Mouse (Mus musculus): ENCODE measurements around the gene Col26a1. TPM values are rescaled to one million over a fixed set of nuclear protein-coding genes. Genes with fewer than 3 reads are reported as not detected.

The Col26a1 gene
- polyA plus RNA-seq, 1 experiment from 2014 or later: 16.7 TPM

DNA sequence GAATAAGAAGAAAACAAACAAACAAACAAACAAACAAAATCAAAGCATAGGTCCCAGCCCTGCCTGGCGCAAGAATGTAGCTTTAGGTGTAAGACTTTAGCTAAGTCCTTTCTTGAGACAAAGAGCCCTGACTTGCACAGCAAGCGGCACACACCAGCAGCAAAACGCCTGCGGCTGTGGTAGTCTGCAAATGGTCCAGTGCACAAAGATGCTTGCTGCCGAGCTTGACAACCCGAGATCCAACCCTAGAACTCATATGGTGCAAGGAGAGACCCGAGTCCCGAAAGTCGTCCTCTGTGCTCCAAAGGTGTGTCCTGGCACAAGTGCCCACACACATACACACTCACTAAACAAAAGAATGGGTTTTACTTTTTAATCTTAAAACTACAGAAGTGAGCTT, 19.7 kb downstream of the Col26a1 start:
- Histone ChIP-seq H3K4me3 (replicated peaks; ENCODE audit: low read length) (no peak overlapping the region), H3K36me3 (ENCODE audit: control insufficient read depth, insufficient read depth) (no peaks in the 10 kb centered on the region), H3K27ac (ENCODE audit: low read length) (peak overlapping the region; percentile 3; the same call in 1 of the 2 replicates), H3K27me3 (replicated peaks; ENCODE audit: control insufficient read depth, insufficient read depth, low read length) (no peaks in the 10 kb centered on the region), H3K4me1 (replicated peaks; ENCODE audit: control insufficient read depth, insufficient read depth, low read length) (peaks cover 14% of the 10 kb centered on the region), H3K9ac (replicated peaks; ENCODE audit: low read depth, low read length) (no peak overlapping the region), H3K4me2 (ENCODE audit: low read length) (no peak overlapping the region), H3K9me3 (ENCODE audit: control insufficient read depth, low read length) (no peaks in the 10 kb centered on the region)
- WGBS: 55% methylated on average over 9 of the region's 9 CpGs
- ATAC-seq: no peak

GRCm38 (mm10) chr5:136862806-136863205, 20.2 kb downstream of the Col26a1 start:
- no peak for ATAC-seq
- no peak overlapping the region for H3K27ac ChIP-seq (ENCODE audit: low read length)
- WGBS: 64% methylated on average over 4 of the region's 4 CpGs

GRCm38 (mm10) chr5:136861191-136861940, 21.6 kb downstream of the Col26a1 start:
- Histone ChIP-seq H3K9ac (replicated peaks; ENCODE audit: low read depth, low read length) (0 out of 2 replicates have a peak overlapping the region, but pooled peaks have one; percentile 26), H3K9me3 (ENCODE audit: control insufficient read depth, low read length) (no peaks in the 10 kb centered on the region), H3K27me3 (replicated peaks; ENCODE audit: control insufficient read depth, insufficient read depth, low read length) (no peaks in the 10 kb centered on the region), H3K4me1 (replicated peaks; ENCODE audit: control insufficient read depth, insufficient read depth, low read length) (peaks cover 14% of the 10 kb centered on the region), H3K4me3 (replicated peaks; ENCODE audit: low read length) (no peak overlapping the region), H3K36me3 (ENCODE audit: control insufficient read depth, insufficient read depth) (no peaks in the 10 kb centered on the region), H3K4me2 (ENCODE audit: low read length) (peak overlapping the region; percentile 2), H3K27ac (ENCODE audit: low read length) (no peak overlapping the region)
- WGBS: 6% methylated on average over 20 of the region's 20 CpGs
- ATAC-seq: no peak

More at GRCm38 (mm10) chr5:136862806-136863205, 20.2 kb downstream of the Col26a1 start:
- no peaks in the 10 kb centered on the region for H3K27me3 ChIP-seq (replicated peaks; ENCODE audit: control insufficient read depth, insufficient read depth, low read length)
- no peak overlapping the region for H3K4me3 ChIP-seq (replicated peaks; ENCODE audit: low read length)
- H3K36me3 ChIP-seq (ENCODE audit: control insufficient read depth, insufficient read depth): no peaks in the 10 kb centered on the region
- peaks cover 14% of the 10 kb centered on the region for H3K4me1 ChIP-seq (replicated peaks; ENCODE audit: control insufficient read depth, insufficient read depth, low read length)
- H3K9ac ChIP-seq (replicated peaks; ENCODE audit: low read depth, low read length): no peak overlapping the region
- no peak overlapping the region for H3K4me2 ChIP-seq (ENCODE audit: low read length)
- H3K9me3 ChIP-seq (ENCODE audit: control insufficient read depth, low read length): no peaks in the 10 kb centered on the region

DNA sequence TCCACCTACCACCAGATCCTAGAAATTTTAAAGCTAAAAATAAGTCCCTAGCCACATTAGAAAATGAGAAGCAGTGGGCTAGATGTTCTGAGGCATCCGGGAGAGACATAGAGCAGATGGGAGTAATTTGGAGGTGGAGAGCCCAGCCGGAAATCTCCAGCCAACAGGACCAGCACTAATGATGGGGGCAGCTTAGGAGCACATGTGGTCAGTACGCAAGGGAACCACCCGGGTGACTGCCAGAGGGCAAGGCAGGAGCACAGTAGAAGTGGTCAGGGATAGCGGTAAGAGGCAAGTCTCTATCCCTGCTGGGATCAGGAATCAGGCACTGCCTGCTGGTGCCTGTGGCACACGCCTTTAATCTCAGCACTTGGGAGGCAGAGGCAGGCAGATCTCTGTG, 32.3 kb downstream of the Col26a1 start:
- Histone ChIP-seq H3K4me2 (ENCODE audit: low read length) (no peak overlapping the region), H3K9me3 (ENCODE audit: control insufficient read depth, low read length) (no peaks in the 10 kb centered on the region), H3K9ac (replicated peaks; ENCODE audit: low read depth, low read length) (no peak overlapping the region), H3K4me3 (replicated peaks; ENCODE audit: low read length) (no peak overlapping the region), H3K27ac (ENCODE audit: low read length) (no peak overlapping the region), H3K36me3 (ENCODE audit: control insufficient read depth, insufficient read depth) (no peaks in the 10 kb centered on the region), H3K4me1 (replicated peaks; ENCODE audit: control insufficient read depth, insufficient read depth, low read length) (no peaks in the 10 kb centered on the region), H3K27me3 (replicated peaks; ENCODE audit: control insufficient read depth, insufficient read depth, low read length) (no peaks in the 10 kb centered on the region)
- ATAC-seq: no peak
- WGBS: 93% methylated on average over 6 of the region's 6 CpGs

DNA sequence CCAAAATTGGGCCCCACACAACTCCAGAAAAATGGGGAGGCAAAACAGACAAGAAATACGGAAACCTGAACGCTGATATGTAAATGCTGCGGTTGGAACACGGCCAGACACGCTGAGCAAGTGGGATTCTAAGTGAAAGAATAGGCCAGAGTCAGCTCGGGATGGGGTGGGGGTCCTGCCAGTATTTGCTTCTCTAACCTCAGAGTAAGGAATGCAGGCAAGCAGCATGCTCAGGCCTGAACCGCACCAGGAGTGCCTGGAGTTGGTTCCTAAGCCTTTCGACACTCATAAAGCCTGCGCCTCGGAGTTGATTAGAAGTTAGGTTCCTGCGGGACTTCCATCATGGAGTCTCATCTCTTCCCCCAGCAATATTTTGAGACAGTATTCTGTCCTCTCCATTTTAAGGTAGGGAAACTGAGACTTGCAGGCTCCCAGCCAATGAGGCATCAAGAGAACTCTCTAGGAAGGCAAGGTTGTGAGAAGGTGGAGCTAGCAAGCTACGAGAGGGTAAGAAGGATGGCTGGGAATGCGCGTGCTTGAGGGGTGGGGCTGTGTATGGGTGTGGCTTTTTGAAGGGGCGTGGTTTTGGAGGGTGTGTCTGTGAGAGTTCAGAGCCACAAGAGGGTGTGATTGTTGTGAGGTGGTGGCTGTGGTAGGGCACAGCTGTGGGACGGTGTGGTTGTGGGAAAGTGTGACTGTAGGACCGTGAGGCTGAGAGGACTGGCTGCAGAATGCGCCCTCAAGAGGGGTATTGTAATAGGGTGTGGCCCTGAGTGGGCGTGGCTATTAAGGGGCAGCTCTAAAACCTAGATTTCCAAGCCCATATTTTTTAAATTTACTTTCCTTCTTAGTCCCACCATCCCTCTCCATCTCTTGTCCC, 36.4 kb downstream of the Col26a1 start:
- no peak for ATAC-seq
- 78% methylated on average over 19 of the region's 19 CpGs for WGBS
- no peaks in the 10 kb centered on the region for H3K36me3 ChIP-seq (ENCODE audit: control insufficient read depth, insufficient read depth)
- H3K4me1 ChIP-seq (replicated peaks; ENCODE audit: control insufficient read depth, insufficient read depth, low read length): no peaks in the 10 kb centered on the region
- no peak overlapping the region for H3K9ac ChIP-seq (replicated peaks; ENCODE audit: low read depth, low read length)
- no peaks in the 10 kb centered on the region for H3K9me3 ChIP-seq (ENCODE audit: control insufficient read depth, low read length)
- no peak overlapping the region for H3K4me2 ChIP-seq (ENCODE audit: low read length)
- no peak overlapping the region for H3K27ac ChIP-seq (ENCODE audit: low read length)
- no peaks in the 10 kb centered on the region for H3K27me3 ChIP-seq (replicated peaks; ENCODE audit: control insufficient read depth, insufficient read depth, low read length)
- H3K4me3 ChIP-seq (replicated peaks; ENCODE audit: low read length): no peak overlapping the region

- 66% methylated on average over 5 of the region's 5 CpGs for WGBS
- Histone ChIP-seq H3K4me2 (ENCODE audit: low read length) (no peak overlapping the region), H3K27ac (ENCODE audit: low read length) (no peak overlapping the region), H3K4me3 (replicated peaks; ENCODE audit: low read length) (no peak overlapping the region), H3K27me3 (replicated peaks; ENCODE audit: control insufficient read depth, insufficient read depth, low read length) (no peaks in the 10 kb centered on the region), H3K9me3 (ENCODE audit: control insufficient read depth, low read length) (no peaks in the 10 kb centered on the region), H3K36me3 (ENCODE audit: control insufficient read depth, insufficient read depth) (no peaks in the 10 kb centered on the region), H3K9ac (replicated peaks; ENCODE audit: low read depth, low read length) (no peak overlapping the region), H3K4me1 (replicated peaks; ENCODE audit: control insufficient read depth, insufficient read depth, low read length) (no peaks in the 10 kb centered on the region)
- ATAC-seq: no peak
These were observed 39.1 kb downstream of the Col26a1 start for GRCm38 (mm10) chr5:136843930-136844329.

- Histone ChIP-seq H3K9me3 (ENCODE audit: control insufficient read depth, low read length) (no peaks in the 10 kb centered on the region), H3K27me3 (replicated peaks; ENCODE audit: control insufficient read depth, insufficient read depth, low read length) (no peaks in the 10 kb centered on the region), H3K36me3 (ENCODE audit: control insufficient read depth, insufficient read depth) (no peaks in the 10 kb centered on the region), H3K4me2 (ENCODE audit: low read length) (no peak overlapping the region), H3K4me1 (replicated peaks; ENCODE audit: control insufficient read depth, insufficient read depth, low read length) (no peaks in the 10 kb centered on the region), H3K4me3 (replicated peaks; ENCODE audit: low read length) (no peak overlapping the region), H3K27ac (ENCODE audit: low read length) (no peak overlapping the region), H3K9ac (replicated peaks; ENCODE audit: low read depth, low read length) (no peak overlapping the region)
- 7% methylated on average over 8 of the region's 8 CpGs for WGBS
- ATAC-seq: no peak
These were observed 43.0 kb downstream of the Col26a1 start for GRCm38 (mm10) chr5:136840036-136840435.

GRCm38 (mm10) chr5:136833053-136833452, 50.0 kb downstream of the Col26a1 start:
- H3K4me2 ChIP-seq (ENCODE audit: low read length): no peak overlapping the region
- no peak for ATAC-seq
- H3K4me3 ChIP-seq (replicated peaks; ENCODE audit: low read length): no peak overlapping the region
- no peaks in the 10 kb centered on the region for H3K4me1 ChIP-seq (replicated peaks; ENCODE audit: control insufficient read depth, insufficient read depth, low read length)
- H3K9me3 ChIP-seq (ENCODE audit: control insufficient read depth, low read length): no peaks in the 10 kb centered on the region
- no peaks in the 10 kb centered on the region for H3K36me3 ChIP-seq (ENCODE audit: control insufficient read depth, insufficient read depth)
- H3K27ac ChIP-seq (ENCODE audit: low read length): no peak overlapping the region
- H3K9ac ChIP-seq (replicated peaks; ENCODE audit: low read depth, low read length): no peak overlapping the region
- 81% methylated on average over 3 of the region's 3 CpGs for WGBS
- H3K27me3 ChIP-seq (replicated peaks; ENCODE audit: control insufficient read depth, insufficient read depth, low read length): no peaks in the 10 kb centered on the region

GRCm38 (mm10) chr5:136830156-136830555, 52.9 kb downstream of the Col26a1 start:
- Histone ChIP-seq H3K9me3 (ENCODE audit: control insufficient read depth, low read length) (no peaks in the 10 kb centered on the region), H3K27me3 (replicated peaks; ENCODE audit: control insufficient read depth, insufficient read depth, low read length) (no peaks in the 10 kb centered on the region), H3K4me3 (replicated peaks; ENCODE audit: low read length) (no peak overlapping the region), H3K36me3 (ENCODE audit: control insufficient read depth, insufficient read depth) (no peaks in the 10 kb centered on the region), H3K4me2 (ENCODE audit: low read length) (no peak overlapping the region), H3K27ac (ENCODE audit: low read length) (no peak overlapping the region), H3K9ac (replicated peaks; ENCODE audit: low read depth, low read length) (no peak overlapping the region), H3K4me1 (replicated peaks; ENCODE audit: control insufficient read depth, insufficient read depth, low read length) (no peaks in the 10 kb centered on the region)
- WGBS: 67% methylated on average over 3 of the region's 3 CpGs
- ATAC-seq: no peak

Data from forebrain, embryonic 16.5 days (tissue).